Mouse (Mus musculus) cortical plate, adult 2 months (tissue): ENCODE results near the gene Arr3. TPM values are rescaled to one million over a fixed set of nuclear protein-coding genes. Genes with fewer than 3 reads are reported as not detected.

ENCODE experiments used
- H3K27ac ChIP-seq: fragments of 200-500 bp; 2 replicates; pipeline ENCODE4 v1.5.1; 2012; ENCODE audit warnings: low read length, control low read depth, inconsistent platforms; ENCODE audit not compliant: insufficient read depth
- H3K4me1 ChIP-seq: fragments of 200-500 bp; 2 replicates; pipeline ENCODE4 v1.6.1; 2011; ENCODE audit warnings: low read length; ENCODE audit not compliant: control insufficient read depth, insufficient read depth
- H3K4me3 ChIP-seq: fragments of 200-500 bp; 2 replicates; pipeline ENCODE4 v1.5.1; 2011; ENCODE audit warnings: mild to moderate bottlenecking, low read length, control low read depth; ENCODE audit not compliant: insufficient read depth
- CTCF ChIP-seq: fragments of 200-500 bp; IDR thresholded peaks from 2 replicates; pipeline ENCODE4 v1.5.1; 2011; ENCODE audit warnings: mild to moderate bottlenecking, control low read depth, low read length; ENCODE audit not compliant: insufficient read depth; ENCODE audit errors: extremely low read depth
- POLR2A ChIP-seq: fragments of 200-500 bp; IDR thresholded peaks from 2 replicates; pipeline ENCODE4 v1.6.1; 2011; ENCODE audit warnings: mild to moderate bottlenecking, low read length, control low read depth; ENCODE audit not compliant: insufficient read depth; ENCODE audit errors: extremely low read depth
- polyA plus RNA-seq: library from polyadenylated mRNA; depleted of rRNA; stranded (reverse); fragments of >200 nt; gene quantifications from 2 replicates; pipeline ENCODE4 v1.2.3, GENCODE M21; 2012; rRNA removed

The Arr3 gene
- polyA plus RNA-seq, result 4.3 and 4.8 TPM in 2 replicates

DNA sequence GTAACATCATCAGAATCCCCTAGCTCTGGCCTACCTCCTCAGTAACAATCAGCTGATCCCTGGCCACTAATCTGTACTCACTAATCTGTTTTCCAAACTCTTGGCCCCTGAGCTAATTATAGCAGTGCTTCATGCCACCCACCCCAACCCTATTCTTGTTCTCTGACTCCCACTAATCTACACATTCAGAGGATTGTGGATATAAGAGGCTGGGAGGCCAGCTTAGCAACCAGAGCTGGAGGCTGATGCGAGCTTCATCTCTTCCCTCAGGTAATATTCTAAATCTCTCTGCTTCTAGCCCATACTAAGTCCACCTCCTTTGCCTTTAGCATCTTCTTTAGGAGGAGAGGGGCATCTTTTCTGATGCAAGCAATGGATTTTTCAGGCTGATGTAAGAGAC, at the start of gene Arr3:
Arr3 (plus strand) TSS at position 184 of the 400 bp plus-strand sequence.
- Histone ChIP-seq H3K4me1 (no peaks in the 10 kb centered on the region), H3K27ac (peak within 1 kb of the TSS; percentile 23; the same call in 1 of the 2 replicates), H3K4me3 (no peak within 1 kb of the TSS)
- no peak for TF ChIP-seq POLR2A
- no peak for TF ChIP-seq CTCF

- Histone ChIP-seq H3K4me3 (no peak overlapping the region), H3K4me1 (no peaks in the 10 kb centered on the region), H3K27ac (no peak overlapping the region)
- TF ChIP-seq CTCF (no peak), POLR2A (no peak)
These were observed 49.3 kb upstream of the Arr3 start for GRCm38 (mm10) chrX:100556026-100556425.

DNA sequence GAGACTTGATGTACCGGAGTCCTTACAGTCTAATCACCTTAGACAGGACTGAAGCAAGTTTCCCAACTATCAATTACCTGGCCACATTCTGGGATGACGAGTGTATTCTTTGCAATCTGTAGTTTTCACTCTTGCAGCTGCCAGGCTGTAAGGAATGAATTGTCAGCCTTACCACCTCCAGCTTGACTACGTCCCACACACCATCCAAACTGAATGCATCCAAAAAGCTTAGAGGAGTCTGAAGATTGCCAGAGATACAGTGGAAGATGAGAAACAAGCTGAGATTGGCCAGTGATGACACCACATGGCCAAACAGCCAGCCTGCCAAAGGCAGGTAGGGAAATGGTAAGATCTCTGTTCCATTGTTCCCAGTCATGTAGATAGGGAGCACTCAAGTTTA, 39.6 kb upstream of the Arr3 start:
- Histone ChIP-seq H3K4me1 (peaks cover 4% of the 10 kb centered on the region; the same call in 1 of the 2 replicates), H3K27ac (no peak overlapping the region), H3K4me3 (no peak overlapping the region)
- no peak for TF ChIP-seq POLR2A
- no peak for TF ChIP-seq CTCF

DNA sequence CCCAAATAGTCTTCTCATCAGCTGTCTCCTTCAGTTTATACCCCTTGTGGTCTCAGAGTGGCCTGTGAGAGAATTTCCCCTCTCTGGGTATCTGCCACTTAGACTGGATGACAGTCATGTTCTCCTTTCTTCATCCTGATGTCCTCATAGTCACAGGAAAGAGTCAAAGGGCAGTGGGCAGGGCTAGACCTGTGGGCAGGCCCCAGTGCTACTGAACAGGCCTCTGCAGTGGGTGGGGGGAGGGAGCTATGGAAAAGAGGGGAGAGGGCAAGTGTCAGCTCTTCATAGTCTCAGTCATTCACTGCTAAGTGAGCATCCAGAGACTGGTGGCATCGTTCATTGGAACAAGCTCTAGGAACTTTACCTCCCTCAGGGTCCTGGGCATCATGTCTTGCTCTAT, 33.3 kb upstream of the Arr3 start, which contains the start of gene Awat1:
Awat1 (plus strand) TSS at position 301 of the 400 bp plus-strand sequence.
- Histone ChIP-seq H3K4me3 (no peak within 1 kb of the TSS), H3K27ac (no peak within 1 kb of the TSS), H3K4me1 (no peaks in the 10 kb centered on the region)
- no peak for TF ChIP-seq CTCF
- no peak for TF ChIP-seq POLR2A

DNA sequence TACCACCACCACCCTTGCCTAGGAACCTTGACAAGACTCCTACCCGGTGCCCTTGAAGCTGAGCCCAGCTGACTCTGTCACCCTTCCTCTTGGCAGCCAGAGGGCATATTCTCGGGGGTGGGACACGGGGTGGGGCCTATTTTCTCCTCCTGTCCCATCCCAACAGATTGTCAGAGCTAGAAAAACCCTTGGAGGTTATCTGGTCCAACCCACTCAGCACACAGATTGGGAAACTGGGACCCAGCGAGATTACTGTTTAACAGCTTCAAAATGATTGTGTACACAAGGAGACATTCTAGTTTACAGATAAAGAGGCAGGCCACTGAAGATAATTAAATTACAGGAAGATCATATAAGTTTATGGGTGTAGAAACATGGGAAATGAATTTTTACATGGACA, 10.5 kb upstream of the Arr3 start, which contains the start of gene P2ry4:
P2ry4 (minus strand) TSS at position 79 of the 400 bp plus-strand sequence.
- Histone ChIP-seq H3K27ac (no peak within 1 kb of the TSS), H3K4me3 (no peak within 1 kb of the TSS), H3K4me1 (no peaks in the 10 kb centered on the region; the same call in 1 of the 2 replicates)
- TF ChIP-seq POLR2A, result no peak
- no peak for TF ChIP-seq CTCF

GRCm38 (mm10) chrX:100597439-100597838, 7.9 kb upstream of the Arr3 start:
- TF ChIP-seq POLR2A, result no peak
- TF ChIP-seq CTCF, result peak; percentile 44
- Histone ChIP-seq H3K27ac (no peak overlapping the region), H3K4me1 (no peaks in the 10 kb centered on the region; the same call in 1 of the 2 replicates)

GRCm38 (mm10) chrX:100599755-100600154, 5.5 kb upstream of the Arr3 start:
- Histone ChIP-seq H3K4me1 (no peaks in the 10 kb centered on the region; the same call in 1 of the 2 replicates), H3K27ac (no peak overlapping the region), H3K4me3 (no peak overlapping the region)
- no peak for TF ChIP-seq CTCF
- TF ChIP-seq POLR2A, result no peak

More at GRCm38 (mm10) chrX:100597439-100597838, 7.9 kb upstream of the Arr3 start:
- H3K4me3 ChIP-seq, result no peak overlapping the region

- no peak for TF ChIP-seq POLR2A
- no peak for TF ChIP-seq CTCF
These were observed 13.2 kb downstream of the Arr3 start for GRCm38 (mm10) chrX:100618488-100618887.

DNA sequence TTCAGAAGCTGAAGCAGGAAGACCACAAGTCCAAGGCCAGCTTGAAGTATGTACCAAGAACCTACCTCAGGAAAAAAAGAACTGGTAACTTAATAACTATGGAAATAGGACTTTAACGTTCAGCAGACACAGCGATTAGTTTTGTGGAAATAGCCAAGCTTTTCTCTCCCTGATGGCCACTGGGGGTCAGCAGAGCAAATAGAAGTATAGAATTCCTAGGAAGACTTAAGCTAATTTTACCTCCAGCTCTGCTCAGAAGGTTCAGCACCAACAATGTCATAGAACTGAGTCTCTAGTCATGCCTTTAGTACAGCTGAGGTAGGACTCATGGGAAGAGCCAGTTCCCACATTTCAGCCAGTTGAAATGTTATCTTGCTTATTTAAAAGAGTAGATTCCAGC, 16.1 kb downstream of the Arr3 start:
- H3K4me1 ChIP-seq, result no peaks in the 10 kb centered on the region; the same call in 1 of the 2 replicates
- no peak for TF ChIP-seq POLR2A
- peak; percentile 26; the same call in 1 of the 2 replicates for TF ChIP-seq CTCF
- no peak overlapping the region for H3K27ac ChIP-seq
- H3K4me3 ChIP-seq, result no peak overlapping the region

More at GRCm38 (mm10) chrX:100618488-100618887, 13.2 kb downstream of the Arr3 start:
- no peak overlapping the region for H3K27ac ChIP-seq
- H3K4me3 ChIP-seq, result no peak overlapping the region
- no peaks in the 10 kb centered on the region for H3K4me1 ChIP-seq

DNA sequence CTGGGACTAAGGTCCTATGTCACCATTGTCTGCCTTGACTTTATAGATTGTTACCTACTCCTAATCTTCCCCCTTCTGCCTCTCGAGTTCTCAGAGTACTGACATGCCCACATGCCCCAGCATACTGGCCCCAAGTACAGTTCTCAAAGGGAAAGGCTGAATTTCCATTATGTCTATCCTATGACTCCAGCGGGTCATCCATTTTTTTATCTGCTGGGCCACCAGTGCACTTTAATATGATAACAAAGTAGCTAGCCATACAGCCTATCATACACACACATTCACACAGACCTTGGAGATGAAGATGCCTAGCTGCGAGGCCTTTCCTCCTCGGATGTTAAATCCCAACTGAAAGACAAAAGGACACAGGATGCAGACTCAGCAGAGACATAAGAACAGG, 18.9 kb downstream of the Arr3 start:
- Histone ChIP-seq H3K4me3 (no peak overlapping the region), H3K27ac (no peak overlapping the region), H3K4me1 (no peaks in the 10 kb centered on the region; the same call in 1 of the 2 replicates)
- TF ChIP-seq CTCF, result no peak
